Mouse (Mus musculus) neural tube, embryonic 15.5 days (tissue): Measurements from ENCODE around the gene Ddias. TPM values are rescaled to one million over a fixed set of nuclear protein-coding genes. Genes with fewer than 3 reads are reported as not detected.

ENCODE experiments used
- ATAC-seq: fragments of 200-750 bp; cut with Nextera tagmentation; 2 replicates; pipeline ENCODE4 v1.8.0; 2017; ENCODE audit warnings: mild to moderate bottlenecking, moderate TSS enrichment, moderate library complexity; ENCODE audit not compliant: low FRiP score
- H3K27ac ChIP-seq: fragments of 300-500 bp; sonication (generic); replicated peaks from 2 replicates; pipeline ENCODE4 v1.5.1; 2015; ENCODE audit warnings: mild to moderate bottlenecking, inconsistent platforms
- H3K27me3 ChIP-seq: fragments of 300-500 bp; sonication (generic); replicated peaks from 2 replicates; pipeline ENCODE4 v1.6.1; 2015; ENCODE audit warnings: inconsistent platforms
- H3K36me3 ChIP-seq: fragments of 300-500 bp; sonication (generic); 2 replicates; pipeline ENCODE4 v1.6.1; 2015; ENCODE audit warnings: inconsistent platforms
- H3K4me1 ChIP-seq: fragments of 300-500 bp; sonication (generic); 2 replicates; pipeline ENCODE4 v1.6.1; 2015; ENCODE audit warnings: inconsistent platforms
- H3K4me2 ChIP-seq: fragments of 300-500 bp; sonication (generic); 2 replicates; pipeline ENCODE4 v1.6.1; 2015; ENCODE audit warnings: inconsistent platforms, mild to moderate bottlenecking, moderate library complexity
- H3K4me3 ChIP-seq: fragments of 300-500 bp; sonication (generic); replicated peaks from 2 replicates; pipeline ENCODE4 v1.5.1; 2015; ENCODE audit warnings: mild to moderate bottlenecking, inconsistent platforms
- H3K9ac ChIP-seq: fragments of 300-500 bp; sonication (generic); replicated peaks from 2 replicates; pipeline ENCODE4 v1.6.1; 2015; ENCODE audit warnings: mild to moderate bottlenecking, inconsistent platforms
- H3K9me3 ChIP-seq: fragments of 300-500 bp; sonication (generic); replicated peaks from 2 replicates; pipeline ENCODE4 v1.6.1; 2016; ENCODE audit warnings: inconsistent platforms
- WGBS: fragments of 180-500 bp; shearing (Covaris S2); methylation state at CpG from one replicate; pipeline ENCODE4 v1.1.7; 2015; ENCODE audit warnings: mixed read lengths; 5-methylcytosine and 5-hydroxymethylcytosine counted together
- polyA plus RNA-seq: library from polyadenylated mRNA; unstranded; fragments of >200 nt; fragmentation: Nextera tagmentation; extraction: Ambion mirVana; gene quantifications from 2 replicates; pipeline ENCODE4 v1.2.1, GENCODE M21; 2015

Ddias gene
- polyA plus RNA-seq, 1 experiment from 2014 or later, result 3.6 TPM

GRCm38 (mm10) chr7:92886801-92887200, 12.8 kb upstream of the Ddias start:
- no peak for ATAC-seq
- WGBS, result 86% methylated on average over 7 of the region's 7 CpGs
- Histone ChIP-seq H3K4me2 (no peak overlapping the region), H3K27ac (no peak overlapping the region), H3K4me3 (no peak overlapping the region), H3K9ac (no peak overlapping the region), H3K36me3 (no peaks in the 10 kb centered on the region), H3K9me3 (no peaks in the 10 kb centered on the region), H3K27me3 (no peaks in the 10 kb centered on the region), H3K4me1 (0 out of 2 replicates have a peak, but pooled peaks cover 5% of the 10 kb centered on the region)

GRCm38 (mm10) chr7:92884998-92885660, 11.1 kb upstream of the Ddias start:
- ATAC-seq, result no peak
- no peaks in the 10 kb centered on the region for H3K4me1 ChIP-seq
- H3K9ac ChIP-seq, result no peak overlapping the region
- WGBS, result 80% methylated on average over 6 of the region's 6 CpGs
- H3K27ac ChIP-seq, result no peak overlapping the region
- no peak overlapping the region for H3K4me2 ChIP-seq
- no peaks in the 10 kb centered on the region for H3K9me3 ChIP-seq
- H3K27me3 ChIP-seq, result no peaks in the 10 kb centered on the region
- no peak overlapping the region for H3K4me3 ChIP-seq
- no peaks in the 10 kb centered on the region for H3K36me3 ChIP-seq

- no peaks in the 10 kb centered on the region for H3K36me3 ChIP-seq
- no peaks in the 10 kb centered on the region for H3K4me1 ChIP-seq
- no peak for ATAC-seq
- H3K27me3 ChIP-seq, result no peaks in the 10 kb centered on the region
- H3K4me3 ChIP-seq, result no peak overlapping the region
- H3K4me2 ChIP-seq, result no peak overlapping the region
- WGBS, result 88% methylated on average over 9 of the region's 9 CpGs
- no peak overlapping the region for H3K9ac ChIP-seq
- H3K9me3 ChIP-seq, result no peaks in the 10 kb centered on the region
- no peak overlapping the region for H3K27ac ChIP-seq
These were observed 10.0 kb upstream of the Ddias start for GRCm38 (mm10) chr7:92883850-92884716.

GRCm38 (mm10) chr7:92878575-92879285, 4.7 kb upstream of the Ddias start:
- H3K4me3 ChIP-seq, result no peak overlapping the region
- no peak overlapping the region for H3K4me2 ChIP-seq
- WGBS, result 87% methylated on average over 7 of the region's 7 CpGs
- no peaks in the 10 kb centered on the region for H3K36me3 ChIP-seq
- no peaks in the 10 kb centered on the region for H3K27me3 ChIP-seq
- peaks cover 19% of the 10 kb centered on the region for H3K4me1 ChIP-seq
- no peak for ATAC-seq
- H3K27ac ChIP-seq, result no peak overlapping the region
- H3K9me3 ChIP-seq, result no peaks in the 10 kb centered on the region
- no peak overlapping the region for H3K9ac ChIP-seq

GRCm38 (mm10) chr7:92876538-92876937, 2.5 kb upstream of the Ddias start:
- WGBS, result 30% methylated on average over 7 of the region's 7 CpGs
- peaks cover 23% of the 10 kb centered on the region for H3K4me1 ChIP-seq
- H3K9ac ChIP-seq, result 0 out of 2 replicates have a peak overlapping the region, but pooled peaks have one; percentile 14
- ATAC-seq, result no peak
- H3K27ac ChIP-seq, result 0 out of 2 replicates have a peak overlapping the region, but pooled peaks have one; percentile 18
- peak overlapping the region; percentile 76 for H3K4me2 ChIP-seq
- H3K4me3 ChIP-seq, result peak overlapping the region; percentile 13
- H3K36me3 ChIP-seq, result no peaks in the 10 kb centered on the region
- no peaks in the 10 kb centered on the region for H3K27me3 ChIP-seq
- H3K9me3 ChIP-seq, result no peaks in the 10 kb centered on the region

- Histone ChIP-seq H3K4me2 (peak overlapping the region; percentile 76), H3K27me3 (no peaks in the 10 kb centered on the region), H3K9ac (no peak overlapping the region), H3K4me1 (peaks cover 23% of the 10 kb centered on the region), H3K36me3 (no peaks in the 10 kb centered on the region), H3K4me3 (peak overlapping the region; percentile 70), H3K27ac (peak overlapping the region; percentile 33; the same call in 1 of the 2 replicates), H3K9me3 (no peaks in the 10 kb centered on the region)
- ATAC-seq, result no peak
- 34% methylated on average over 3 of the region's 3 CpGs for WGBS
These were observed 2.0 kb upstream of the Ddias start for GRCm38 (mm10) chr7:92876066-92876465.

GRCm38 (mm10) chr7:92874761-92875408, 838 bp upstream of the Ddias start:
- no peaks in the 10 kb centered on the region for H3K9me3 ChIP-seq
- no peaks in the 10 kb centered on the region for H3K27me3 ChIP-seq
- H3K27ac ChIP-seq, result peak overlapping the region; percentile 98
- ATAC-seq, result peak; percentile 91
- H3K36me3 ChIP-seq, result no peaks in the 10 kb centered on the region
- peak overlapping the region; percentile 76 for H3K4me2 ChIP-seq
- H3K4me3 ChIP-seq, result peak overlapping the region; percentile 70
- peaks cover 23% of the 10 kb centered on the region for H3K4me1 ChIP-seq
- WGBS, result under 1% methylated on average over 28 of the region's 29 CpGs
- peak overlapping the region; percentile 80 for H3K9ac ChIP-seq

- 97% methylated on average over 4 of the region's 4 CpGs for WGBS
- Histone ChIP-seq H3K9ac (no peak overlapping the region), H3K4me2 (no peak overlapping the region), H3K9me3 (no peaks in the 10 kb centered on the region), H3K36me3 (no peaks in the 10 kb centered on the region), H3K4me1 (peaks cover 18% of the 10 kb centered on the region), H3K27me3 (no peaks in the 10 kb centered on the region), H3K4me3 (no peak overlapping the region), H3K27ac (no peak overlapping the region)
- ATAC-seq, result no peak
These were observed 2.5 kb downstream of the Ddias start for GRCm38 (mm10) chr7:92871596-92871995.

GRCm38 (mm10) chr7:92870161-92870560, 3.9 kb downstream of the Ddias start:
- 77% methylated on average over 3 of the region's 3 CpGs for WGBS
- Histone ChIP-seq H3K36me3 (no peaks in the 10 kb centered on the region), H3K27me3 (no peaks in the 10 kb centered on the region), H3K9me3 (no peaks in the 10 kb centered on the region), H3K4me3 (no peak overlapping the region), H3K4me1 (peaks cover 6% of the 10 kb centered on the region), H3K4me2 (no peak overlapping the region), H3K27ac (no peak overlapping the region), H3K9ac (no peak overlapping the region)
- no peak for ATAC-seq

GRCm38 (mm10) chr7:92866526-92866925, 7.5 kb downstream of the Ddias start:
- H3K27ac ChIP-seq, result no peak overlapping the region
- no peaks in the 10 kb centered on the region for H3K4me1 ChIP-seq
- H3K36me3 ChIP-seq, result no peaks in the 10 kb centered on the region
- H3K4me3 ChIP-seq, result no peak overlapping the region
- H3K4me2 ChIP-seq, result no peak overlapping the region
- no peaks in the 10 kb centered on the region for H3K9me3 ChIP-seq
- WGBS, result 35% methylated on average over 2 of the region's 2 CpGs
- no peak overlapping the region for H3K9ac ChIP-seq
- no peak for ATAC-seq
- H3K27me3 ChIP-seq, result no peaks in the 10 kb centered on the region

GRCm38 (mm10) chr7:92848246-92848645, 25.8 kb downstream of the Ddias start:
- no peaks in the 10 kb centered on the region for H3K36me3 ChIP-seq
- H3K9ac ChIP-seq, result no peak overlapping the region
- no peaks in the 10 kb centered on the region for H3K4me1 ChIP-seq
- no peak for ATAC-seq
- no peak overlapping the region for H3K4me2 ChIP-seq
- H3K27me3 ChIP-seq, result no peaks in the 10 kb centered on the region
- 69% methylated on average over 3 of the region's 3 CpGs for WGBS
- no peak overlapping the region for H3K4me3 ChIP-seq
- H3K27ac ChIP-seq, result no peak overlapping the region
- H3K9me3 ChIP-seq, result no peaks in the 10 kb centered on the region
